Mouse (Mus musculus): Measurements from ENCODE around the gene Zc3h12a. TPM values are rescaled to one million over a fixed set of nuclear protein-coding genes. Genes with fewer than 3 reads are reported as not detected.

The Zc3h12a gene
- total RNA-seq, 1 experiment from 2014 or later, result 7.0 TPM

GRCm38 (mm10) chr4:125123279-125123671, 4.4 kb downstream of the Zc3h12a start:
- ATAC-seq (replicated peaks in 1 of 2; ENCODE audit: insufficient read depth in 1 of 2, low FRiP score in 2 of 2, low TSS enrichment in 1 of 2, low read depth in 1 of 2, poor library complexity in 2 of 2, severe bottlenecking in 2 of 2), result peak; percentile 6 to 11; a peak in 2 of 4 replicates

- ATAC-seq (replicated peaks in 1 of 2; ENCODE audit: insufficient read depth in 1 of 2, low FRiP score in 2 of 2, low TSS enrichment in 1 of 2, low read depth in 1 of 2, poor library complexity in 2 of 2, severe bottlenecking in 2 of 2), result no peak
Measured at GRCm38 (mm10) chr4:125122431-125123278, 5.0 kb downstream of the Zc3h12a start.

DNA sequence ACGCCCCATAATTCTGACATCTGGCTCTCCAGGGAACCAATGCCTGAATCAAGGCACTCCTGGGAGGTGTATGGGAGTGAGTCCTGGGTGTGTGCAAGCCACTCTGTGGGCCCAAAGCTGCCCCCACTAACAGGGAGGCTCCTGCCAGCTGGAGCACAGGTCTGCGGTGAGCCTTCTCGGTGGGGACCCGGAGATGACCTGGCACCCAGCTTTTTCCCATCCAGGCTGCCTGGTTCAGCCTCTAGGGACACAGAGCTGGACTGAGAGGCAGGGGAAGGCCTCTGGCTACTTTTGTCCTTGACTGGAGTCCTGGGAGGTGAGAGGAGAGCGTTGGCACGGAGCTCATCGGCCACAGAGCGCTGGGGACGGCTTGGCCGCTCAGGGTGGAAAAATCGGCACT, 7.9 kb downstream of the Zc3h12a start:
- ATAC-seq (replicated peaks in 1 of 2; ENCODE audit: insufficient read depth in 1 of 2, low FRiP score in 2 of 2, low TSS enrichment in 1 of 2, low read depth in 1 of 2, poor library complexity in 2 of 2, severe bottlenecking in 2 of 2), result no peak

- ATAC-seq (replicated peaks in 1 of 2; ENCODE audit: insufficient read depth in 1 of 2, low FRiP score in 2 of 2, low TSS enrichment in 1 of 2, low read depth in 1 of 2, poor library complexity in 2 of 2, severe bottlenecking in 2 of 2), result no peak
Measured at GRCm38 (mm10) chr4:125119070-125119469, 8.6 kb downstream of the Zc3h12a start.

DNA sequence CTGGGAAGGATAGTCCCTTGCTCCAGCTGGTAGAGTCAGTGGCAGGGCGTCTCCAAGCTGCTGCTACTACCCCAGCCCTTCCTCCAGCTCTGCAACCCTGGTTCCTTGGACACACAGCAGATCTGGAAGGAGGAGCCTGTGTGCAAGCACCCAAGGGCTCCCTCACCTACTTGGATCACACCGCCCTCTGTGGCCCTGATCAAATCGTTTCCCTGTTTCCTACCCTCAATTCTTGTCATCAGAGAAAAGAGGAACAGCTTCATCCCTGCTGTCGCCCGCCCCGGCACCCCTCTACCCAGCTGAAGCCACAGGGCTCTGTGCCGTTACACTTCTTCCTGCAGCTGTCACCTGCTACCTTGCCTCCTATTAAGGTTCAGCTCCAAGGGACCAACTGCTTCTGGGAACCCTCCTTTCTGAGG, 9.7 kb downstream of the Zc3h12a start:
- ATAC-seq (replicated peaks in 1 of 2; ENCODE audit: insufficient read depth in 1 of 2, low FRiP score in 2 of 2, low TSS enrichment in 1 of 2, low read depth in 1 of 2, poor library complexity in 2 of 2, severe bottlenecking in 2 of 2), result peak; percentile 67 to 69

DNA sequence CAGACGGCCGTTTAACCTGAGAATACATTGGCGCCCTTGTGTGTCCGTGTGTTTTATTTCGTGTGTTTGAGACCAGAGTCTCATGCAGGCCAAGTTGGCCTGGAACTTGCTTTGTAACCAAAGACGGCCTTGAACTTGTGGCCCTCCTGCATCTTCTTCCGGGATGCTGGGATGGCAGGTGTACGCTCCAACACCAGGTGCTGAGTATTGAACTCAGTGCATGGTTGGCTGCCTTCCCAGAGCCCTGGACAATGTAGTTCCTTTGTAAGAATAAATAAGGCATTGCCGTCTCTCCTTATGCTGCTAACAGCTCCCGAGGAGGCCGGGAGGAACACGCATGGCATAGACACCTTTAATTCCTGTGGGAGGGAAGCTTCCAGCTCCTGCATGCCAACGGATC, 10.7 kb downstream of the Zc3h12a start:
- no peak for ATAC-seq (replicated peaks in 1 of 2; ENCODE audit: insufficient read depth in 1 of 2, low FRiP score in 2 of 2, low TSS enrichment in 1 of 2, low read depth in 1 of 2, poor library complexity in 2 of 2, severe bottlenecking in 2 of 2)

GRCm38 (mm10) chr4:125116090-125116861, 11.4 kb downstream of the Zc3h12a start:
- peak; percentile 34 to 38 for ATAC-seq (replicated peaks in 1 of 2; ENCODE audit: insufficient read depth in 1 of 2, low FRiP score in 2 of 2, low TSS enrichment in 1 of 2, low read depth in 1 of 2, poor library complexity in 2 of 2, severe bottlenecking in 2 of 2)

- no peak for ATAC-seq (replicated peaks in 1 of 2; ENCODE audit: insufficient read depth in 1 of 2, low FRiP score in 2 of 2, low TSS enrichment in 1 of 2, low read depth in 1 of 2, poor library complexity in 2 of 2, severe bottlenecking in 2 of 2)
Measured at GRCm38 (mm10) chr4:125115710-125116089, 11.9 kb downstream of the Zc3h12a start.

GRCm38 (mm10) chr4:125115081-125115480, 12.6 kb downstream of the Zc3h12a start:
- ATAC-seq (replicated peaks in 1 of 2; ENCODE audit: insufficient read depth in 1 of 2, low FRiP score in 2 of 2, low TSS enrichment in 1 of 2, low read depth in 1 of 2, poor library complexity in 2 of 2, severe bottlenecking in 2 of 2), result no peak

DNA sequence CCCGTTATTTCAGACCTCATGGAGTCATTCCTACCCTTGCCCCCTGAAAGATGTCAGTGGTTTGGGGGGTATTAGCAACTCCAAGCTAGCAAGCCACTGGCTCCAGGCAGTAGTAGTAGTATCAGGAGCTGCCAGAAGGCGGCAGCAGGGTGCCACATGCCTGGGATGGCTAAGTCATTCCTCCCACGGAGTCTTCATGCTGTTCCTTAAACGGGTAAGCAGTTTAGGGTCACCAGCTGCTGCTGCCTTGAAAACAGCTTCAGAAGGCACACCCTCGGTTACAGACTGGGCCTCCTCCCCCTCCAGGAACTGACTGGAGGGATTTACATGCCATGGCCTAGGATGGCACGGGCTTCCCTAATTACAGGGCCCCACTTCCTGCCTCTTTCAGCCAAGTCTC, 13.0 kb downstream of the Zc3h12a start:
- peak; percentile 40 to 49 for ATAC-seq (replicated peaks in 1 of 2; ENCODE audit: insufficient read depth in 1 of 2, low FRiP score in 2 of 2, low TSS enrichment in 1 of 2, low read depth in 1 of 2, poor library complexity in 2 of 2, severe bottlenecking in 2 of 2)

DNA sequence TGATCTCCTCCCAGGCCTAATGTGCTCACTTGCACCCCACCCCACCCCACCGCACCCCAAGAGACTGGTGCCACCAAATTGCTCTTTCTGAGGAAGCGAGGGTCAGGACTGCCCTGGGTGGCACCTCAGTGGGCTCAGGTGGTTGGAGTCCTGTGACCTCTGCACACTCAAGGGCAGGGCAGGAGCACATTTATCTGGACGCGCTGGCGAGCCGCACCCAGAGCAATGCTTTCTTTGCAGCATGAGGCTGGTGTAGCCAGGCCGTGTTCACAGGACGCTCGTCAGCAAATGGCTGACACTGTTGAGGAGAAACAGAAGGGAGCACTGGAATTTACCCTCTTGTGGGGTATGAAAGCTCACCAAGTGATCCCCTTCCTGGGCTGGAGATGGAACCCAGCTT, 22.3 kb downstream of the Zc3h12a start:
- ATAC-seq (replicated peaks in 1 of 2; ENCODE audit: insufficient read depth in 1 of 2, low FRiP score in 2 of 2, low TSS enrichment in 1 of 2, low read depth in 1 of 2, poor library complexity in 2 of 2, severe bottlenecking in 2 of 2), result no peak

DNA sequence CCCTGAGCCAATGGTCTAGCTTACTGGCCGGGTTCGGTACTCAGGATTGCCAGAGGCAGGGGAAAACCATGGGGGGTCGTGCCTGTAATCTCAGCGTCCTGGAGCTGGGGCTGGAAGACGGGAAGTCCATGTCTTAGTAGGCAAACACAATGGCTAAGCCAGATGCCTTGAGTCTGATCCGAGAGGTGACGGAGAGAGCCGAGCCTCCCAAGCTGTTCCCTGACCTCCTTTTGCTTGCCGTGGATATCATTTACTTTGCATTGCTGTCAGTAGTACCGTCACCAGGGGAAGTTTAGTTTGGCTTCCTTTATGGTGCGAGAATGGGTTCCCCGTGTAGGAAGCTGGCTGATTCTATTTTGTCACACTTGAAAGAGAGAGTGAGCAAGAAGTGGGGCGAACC, 26.3 kb downstream of the Zc3h12a start:
- no peak for ATAC-seq (replicated peaks in 1 of 2; ENCODE audit: insufficient read depth in 1 of 2, low FRiP score in 2 of 2, low TSS enrichment in 1 of 2, low read depth in 1 of 2, poor library complexity in 2 of 2, severe bottlenecking in 2 of 2)

- peak; percentile 30 to 79; a peak in 2 of 4 replicates for ATAC-seq (replicated peaks in 1 of 2; ENCODE audit: insufficient read depth in 1 of 2, low FRiP score in 2 of 2, low TSS enrichment in 1 of 2, low read depth in 1 of 2, poor library complexity in 2 of 2, severe bottlenecking in 2 of 2)
Measured at GRCm38 (mm10) chr4:125099458-125099857, 28.2 kb downstream of the Zc3h12a start.

DNA sequence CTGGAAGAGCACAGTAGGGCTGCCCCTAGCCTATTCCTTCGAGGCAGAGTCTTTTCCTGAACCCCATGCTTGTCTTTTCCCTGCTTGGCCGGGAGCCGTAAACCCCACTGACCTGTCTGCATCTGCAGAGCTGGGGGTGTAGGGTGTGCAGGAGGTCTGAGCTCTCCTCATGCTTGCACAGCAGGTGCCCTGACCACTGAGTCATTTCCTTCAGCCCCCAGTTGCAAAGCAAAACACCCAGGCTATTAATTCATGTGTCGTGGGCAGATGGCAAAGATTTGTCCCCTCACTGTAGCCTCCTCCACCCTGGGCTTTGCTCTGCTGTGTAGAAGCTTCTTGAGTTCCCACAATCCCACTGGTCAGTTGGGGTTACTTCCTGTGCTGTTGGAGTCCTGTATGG, 30.2 kb downstream of the Zc3h12a start:
- no peak for ATAC-seq (replicated peaks in 1 of 2; ENCODE audit: insufficient read depth in 1 of 2, low FRiP score in 2 of 2, low TSS enrichment in 1 of 2, low read depth in 1 of 2, poor library complexity in 2 of 2, severe bottlenecking in 2 of 2)

GRCm38 (mm10) chr4:125096066-125096465, 31.6 kb downstream of the Zc3h12a start:
- no peak for ATAC-seq (replicated peaks in 1 of 2; ENCODE audit: insufficient read depth in 1 of 2, low FRiP score in 2 of 2, low TSS enrichment in 1 of 2, low read depth in 1 of 2, poor library complexity in 2 of 2, severe bottlenecking in 2 of 2)

- no peak for ATAC-seq (replicated peaks in 1 of 2; ENCODE audit: insufficient read depth in 1 of 2, low FRiP score in 2 of 2, low TSS enrichment in 1 of 2, low read depth in 1 of 2, poor library complexity in 2 of 2, severe bottlenecking in 2 of 2)
Measured at GRCm38 (mm10) chr4:125093031-125093430, 34.6 kb downstream of the Zc3h12a start.

DNA sequence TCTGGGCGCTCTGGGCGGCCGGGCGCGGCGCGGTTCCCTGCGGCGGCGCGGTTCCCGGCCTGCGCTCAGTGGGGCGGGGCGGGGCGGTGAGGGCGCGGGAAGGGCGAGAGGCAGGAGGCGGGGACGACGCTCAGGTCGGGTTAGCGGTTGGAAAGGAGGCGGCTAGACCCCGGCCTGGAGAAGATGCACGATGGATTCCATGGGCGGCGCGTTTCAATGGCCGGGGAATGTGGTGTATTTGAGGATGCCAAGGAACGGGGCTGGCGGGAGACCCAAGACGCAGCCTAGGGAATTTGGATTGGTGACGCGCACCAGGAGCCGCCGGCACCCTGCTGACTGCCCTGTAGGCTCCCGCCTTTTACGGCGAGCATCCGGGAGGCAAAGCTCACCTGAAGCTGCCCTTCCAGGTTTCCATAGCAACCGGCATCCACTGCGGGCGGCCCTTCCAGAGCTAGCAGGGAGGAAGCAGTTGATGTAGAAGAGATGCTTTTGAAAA, 42.2 kb downstream of the Zc3h12a start:
- peak; percentile 83 to 84 for ATAC-seq (replicated peaks in 1 of 2; ENCODE audit: insufficient read depth in 1 of 2, low FRiP score in 2 of 2, low TSS enrichment in 1 of 2, low read depth in 1 of 2, poor library complexity in 2 of 2, severe bottlenecking in 2 of 2)

All from hematopoietic stem cell, adult 5-6 weeks (primary cell).